Mouse (Mus musculus): ENCODE results near the gene Gm3095.
"Not testable (repeated sequence)": the region's sequence is repeated elsewhere in the genome, so short reads cannot be mapped to it uniquely, and the experiment has no call there.

The Gm3095 gene

DNA sequence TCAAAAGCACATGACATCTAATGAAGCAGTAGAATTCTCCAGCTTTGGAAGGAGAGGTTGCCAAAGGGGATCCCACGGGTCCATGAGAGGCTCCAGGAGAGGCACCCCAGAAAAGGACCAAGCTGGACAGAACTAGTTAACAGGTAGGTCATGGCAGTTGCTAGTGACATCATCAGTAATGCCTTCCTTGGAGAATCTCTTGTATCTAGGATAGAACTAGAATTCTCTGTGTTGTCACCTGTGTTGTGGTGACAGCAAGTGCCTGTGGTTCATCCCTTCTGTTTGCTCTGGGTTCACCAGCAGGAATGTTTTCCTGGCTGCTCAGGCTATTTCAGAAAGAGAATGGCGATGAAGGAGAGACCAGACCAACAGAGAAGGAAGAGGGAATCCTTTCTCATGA, at the start of gene Gm3095:
TSS of gene Gm3095 (plus strand) at position 301 of the 400 bp plus-strand sequence.
- not testable (repeated sequence) for DNase-seq (ENCODE audit: inconsistent age in 2 of 2, low spot score in 1 of 2)

GRCm38 (mm10) chr14:3931456-3931855, 31.9 kb upstream of the Gm3095 start, which contains the start of gene Gm3029:
TSS of gene Gm3029 (plus strand) at chr14:3931756.
- not testable (repeated sequence) for DNase-seq (ENCODE audit: inconsistent age in 2 of 2, low spot score in 1 of 2)

- DNase-seq (ENCODE audit: inconsistent age in 2 of 2, low spot score in 1 of 2): not testable (repeated sequence)
These were observed 34.7 kb downstream of the Gm3095 start, which contains the start of gene Gm3099 for GRCm38 (mm10) chr14:3998094-3998493. TSS of gene Gm3099 (plus strand) at chr14:3998394.
